Mouse (Mus musculus) brain, embryonic 14.5 days (tissue): ENCODE data around the gene Dis3. TPM values are rescaled to one million over a fixed set of nuclear protein-coding genes. Genes with fewer than 3 reads are reported as not detected.

ENCODE experiments used
- DNase-seq: peaks from one replicate; pipeline ENCODE4 v3.0.0-alpha.2; 2011; ENCODE audit warnings: low read depth
- CTCF ChIP-seq: fragments of 200-500 bp; IDR thresholded peaks from 2 replicates; pipeline ENCODE4 v1.5.1; 2012; ENCODE audit warnings: inconsistent platforms, mild to moderate bottlenecking, moderate library complexity, borderline replicate concordance; ENCODE audit not compliant: insufficient read depth, insufficient read length; ENCODE audit errors: extremely low read depth
- POLR2A ChIP-seq: fragments of 200-500 bp; IDR thresholded peaks from 2 replicates; pipeline ENCODE4 v1.6.1; 2012; ENCODE audit warnings: mild to moderate bottlenecking, inconsistent platforms, borderline replicate concordance; ENCODE audit not compliant: poor library complexity, insufficient read depth, insufficient read length, severe bottlenecking; ENCODE audit errors: extremely low read depth
- polyA plus RNA-seq: library from polyadenylated mRNA; depleted of rRNA; stranded (reverse); fragments of >200 nt; gene quantifications from 2 replicates; pipeline ENCODE4 v1.2.3, GENCODE M21; 2012; rRNA removed

The Dis3 gene
- polyA plus RNA-seq, 1 experiment = 23.3 TPM

DNA sequence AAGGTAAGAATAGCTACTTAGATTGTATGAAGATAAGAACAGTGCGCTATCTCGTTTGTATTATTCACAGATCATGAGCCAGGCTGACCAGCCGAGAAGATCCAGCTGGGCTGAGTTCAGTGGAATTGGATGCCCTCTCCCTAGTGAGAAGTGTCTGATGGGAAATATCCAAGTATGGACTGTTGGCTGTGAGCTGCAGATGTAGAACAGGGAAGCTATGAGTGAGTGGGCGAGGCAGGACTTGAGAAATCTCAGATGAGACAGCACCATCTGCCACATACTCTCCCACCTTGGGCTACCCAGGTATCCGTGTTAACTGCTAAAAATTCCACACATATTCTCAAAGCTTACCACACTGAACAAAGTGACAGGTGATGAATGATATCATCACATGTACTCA lies 69.6 kb downstream of the Dis3 start:
- TF ChIP-seq CTCF (no peak), POLR2A (no peak)
- DNase-seq = no peak

Other genes with a start within 250 kb of the Dis3 start
- gene Rpl36a-ps1, start 105.5 kb downstream of the Dis3 start, polyA plus RNA-seq = 2.0 and 2.6 TPM in 2 replicates
- gene Mzt1, start 53.6 kb downstream of the Dis3 start, polyA plus RNA-seq = 72.8 and 77.9 TPM in 2 replicates
- 9.8 and 13.6 TPM in 2 replicates for gene Bora, start 53.5 kb downstream of the Dis3 start, polyA plus RNA-seq
- 8.5 and 10.1 TPM in 2 replicates for gene Pibf1, start 346 bp downstream of the Dis3 start, polyA plus RNA-seq
- gene Klf5, start 198.9 kb upstream of the Dis3 start, polyA plus RNA-seq = 2.8 and 3.3 TPM in 2 replicates